In the genomic region with DNA sequence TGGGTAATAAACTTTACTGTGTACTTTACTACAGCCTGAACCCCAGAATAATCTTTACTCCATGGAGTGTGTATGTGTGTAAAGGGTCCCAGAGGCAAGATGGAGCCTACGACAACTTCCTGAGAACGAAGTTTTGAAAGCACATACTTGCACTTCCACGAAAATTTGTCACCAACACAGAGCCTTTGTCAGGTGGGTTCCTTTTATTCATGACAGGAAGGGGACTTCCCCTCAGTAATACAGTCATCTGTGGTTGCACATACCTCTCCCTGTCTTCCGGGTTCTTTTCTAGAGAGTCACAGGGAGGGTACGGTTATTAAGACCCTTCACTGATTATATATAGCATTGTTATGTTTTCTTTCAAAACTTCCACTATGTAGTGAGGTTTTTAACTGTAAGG, we compare ENCODE assay signal across 15 mouse cellular contexts.
DNase-seq lines count a peak whose midpoint lies in the region; ATAC-seq and TF ChIP-seq lines count a peak whose summit lies in the region.
"Had no signal": no experiment of that assay in that cellular context is flagged by ENCODE, and none has a peak within 500 bp of the region (broad histone marks: within the 10 kb centered on the region; RNA-seq: fewer than 3 reads in every experiment).

No protein-coding gene starts in this region.

- TF ChIP-seq EP300 in heart, adult 2 months (IDR thresholded peaks at IDR 0.05; ENCODE audit: insufficient read depth, low read depth, low read length), result no peak
- no peak for TF ChIP-seq EP300 in liver, postnatal 0 days (IDR thresholded peaks at IDR 0.05; ENCODE audit: low read depth)

- no peak overlapping the region for H3K4me3 ChIP-seq in heart, adult 2 months
- no peak overlapping the region for H3K4me3 ChIP-seq in limb, embryonic 15.5 days
- no peak overlapping the region for H3K4me3 ChIP-seq in liver, postnatal 0 days (ENCODE audit: low read depth, low read length)
- H3K4me3 ChIP-seq: erythroblast, embryonic 14.5 days; midbrain, embryonic 15.5 days; neural tube, embryonic 12.5 days had no signal

- ATAC-seq in limb, embryonic 15.5 days (ENCODE audit: insufficient number of reproducible peaks, low FRiP score, low TSS enrichment, low read depth), result no peak
- no peak for ATAC-seq in liver, postnatal 0 days
- ATAC-seq: hindbrain, postnatal 0 days; midbrain, embryonic 15.5 days had no signal

- no peak overlapping the region for H3K4me2 ChIP-seq in limb, embryonic 15.5 days
- no peak overlapping the region for H3K4me2 ChIP-seq in liver, postnatal 0 days (ENCODE audit: low read depth, low read length)
- H3K4me2 ChIP-seq: midbrain, embryonic 15.5 days; neural tube, embryonic 12.5 days had no signal

- no peaks in the 10 kb centered on the region for H3K27me3 ChIP-seq in heart, adult 2 months (ENCODE audit: control insufficient read depth, insufficient read depth, low read length)
- no peaks in the 10 kb centered on the region for H3K27me3 ChIP-seq in limb, embryonic 15.5 days
- no peaks in the 10 kb centered on the region for H3K27me3 ChIP-seq in liver, postnatal 0 days (ENCODE audit: insufficient read depth, low read length)
- H3K27me3 ChIP-seq: midbrain, embryonic 15.5 days; neural tube, embryonic 12.5 days had no signal

- H3K36me3 ChIP-seq in heart, adult 2 months (ENCODE audit: control insufficient read depth, insufficient read depth, low read length), result peaks cover 3% of the 10 kb centered on the region
- no peaks in the 10 kb centered on the region for H3K36me3 ChIP-seq in limb, embryonic 15.5 days
- no peaks in the 10 kb centered on the region for H3K36me3 ChIP-seq in liver, postnatal 0 days (replicated peaks; ENCODE audit: insufficient read depth, low read length)
- H3K36me3 ChIP-seq: midbrain, embryonic 15.5 days; neural tube, embryonic 12.5 days had no signal

- H3K9me3 ChIP-seq in limb, embryonic 15.5 days, result no peaks in the 10 kb centered on the region
- no peaks in the 10 kb centered on the region for H3K9me3 ChIP-seq in liver, postnatal 0 days (ENCODE audit: low read length)
- H3K9me3 ChIP-seq: midbrain, embryonic 15.5 days; neural tube, embryonic 12.5 days had no signal

- no peak for TF ChIP-seq POLR2A in heart, adult 2 months (IDR thresholded peaks at IDR 0.05; ENCODE audit: insufficient read depth, low read depth, low read length)

- intact Hi-C loops in heart, adult 2 months (cut with DNase I), result loop anchor here (5.0 kb wide), 1 partner anchor 102 kb away; no protein-coding TSS in a partner anchor

- H3K4me1 ChIP-seq in heart, adult 2 months (ENCODE audit: control insufficient read depth, insufficient read depth, low read length), result peaks cover 12% of the 10 kb centered on the region
- peaks cover 11% of the 10 kb centered on the region for H3K4me1 ChIP-seq in limb, embryonic 15.5 days
- peaks cover 6% of the 10 kb centered on the region for H3K4me1 ChIP-seq in liver, postnatal 0 days (ENCODE audit: insufficient read depth)
- H3K4me1 ChIP-seq: midbrain, embryonic 15.5 days had no signal

- peak overlapping the region; percentile 53 for H3K27ac ChIP-seq in heart, adult 2 months
- 0 out of 2 replicates have a peak overlapping the region, but pooled peaks have one; percentile 29 for H3K27ac ChIP-seq in limb, embryonic 15.5 days
- no peak overlapping the region for H3K27ac ChIP-seq in liver, postnatal 0 days (ENCODE audit: low read depth)
- H3K27ac ChIP-seq: hindbrain, postnatal 0 days; liver, embryonic 14.5 days; midbrain, embryonic 15.5 days; neural tube, embryonic 12.5 days had no signal

- WGBS in heart, adult 2 months, result 63% methylated on average over 5 of the region's 5 CpGs
- 50% methylated on average over 5 of the region's 5 CpGs for WGBS in limb, embryonic 15.5 days
- WGBS in liver, postnatal 0 days (ENCODE audit: insufficient replicate concordance), result 48% methylated on average over 5 of the region's 5 CpGs

- no peak for DNase-seq in heart, adult 2 months
- DNase-seq in heart, postnatal 4 days, result no peak
- DNase-seq in thymus, postnatal 0 days (ENCODE audit: low spot score), result peak; percentile 62
- DNase-seq in thymus, postnatal 4 days, result no peak
- DNase-seq in yolk sac, embryonic 10.5 days (ENCODE audit: low spot score), result no peak
- no peak for DNase-seq in gastrocnemius, adult 8-10 months (ENCODE audit: low spot score in 2 of 2)
- no peak for DNase-seq in liver, postnatal 0 days
- DNase-seq: cerebellum, adult 2 months; gastrocnemius, postnatal 36 days had no signal

- no peak overlapping the region for H3K9ac ChIP-seq in heart, adult 2 months (ENCODE audit: low read depth, low read length)
- no peak overlapping the region for H3K9ac ChIP-seq in limb, embryonic 15.5 days
- no peak overlapping the region for H3K9ac ChIP-seq in liver, postnatal 0 days (replicated peaks)
- H3K9ac ChIP-seq: liver, embryonic 14.5 days; midbrain, embryonic 15.5 days; neural tube, embryonic 12.5 days had no signal

- H3K79me2 ChIP-seq in heart, adult 2 months (replicated peaks; ENCODE audit: control insufficient read depth, insufficient read depth, low read length), result no peaks in the 10 kb centered on the region

- no peak for TF ChIP-seq CTCF in heart, adult 2 months (IDR thresholded peaks at IDR 0.05)
- TF ChIP-seq CTCF in liver, postnatal 0 days (IDR thresholded peaks at IDR 0.05; ENCODE audit: low read depth), result no peak
